Mouse (Mus musculus) limb, embryonic 14.5 days (tissue): ENCODE results near the gene Sync. TPM values are rescaled to one million over a fixed set of nuclear protein-coding genes. Genes with fewer than 3 reads are reported as not detected.
A peak's percentile ranks its signal among the peaks of the same experiment; 100 is the strongest.

Experiments
- ATAC-seq: fragments of 200-750 bp; cut with Nextera tagmentation; 2 replicates; pipeline ENCODE4 v1.8.0; 2017; ENCODE audit warnings: low read depth, moderate number of reproducible peaks, moderate TSS enrichment; ENCODE audit not compliant: low FRiP score
- DNase-seq: peaks from one replicate; pipeline ENCODE4 v3.0.0-alpha.2; 2015; ENCODE audit warnings: low spot score
- H3K27ac ChIP-seq: fragments of 300-500 bp; sonication (generic); replicated peaks from 2 replicates; pipeline ENCODE4 v1.5.1; 2014; ENCODE audit warnings: low read depth, mild to moderate bottlenecking, low read length, moderate library complexity, mixed read lengths
- H3K27me3 ChIP-seq: fragments of 300-500 bp; sonication (generic); 2 replicates; pipeline ENCODE4 v1.6.1; 2014; ENCODE audit warnings: low read length, mixed read lengths; ENCODE audit not compliant: control insufficient read depth, insufficient read depth
- H3K36me3 ChIP-seq: fragments of 300-500 bp; sonication (generic); 2 replicates; pipeline ENCODE4 v1.6.1; 2014; ENCODE audit warnings: mild to moderate bottlenecking, low read length, moderate library complexity, mixed read lengths; ENCODE audit not compliant: control insufficient read depth, insufficient read depth
- H3K4me1 ChIP-seq: fragments of 300-500 bp; sonication (generic); 2 replicates; pipeline ENCODE4 v1.6.1; 2014; ENCODE audit warnings: antibody characterized with exemption, low read length, mixed read lengths; ENCODE audit not compliant: control insufficient read depth, insufficient read depth
- H3K4me2 ChIP-seq: fragments of 300-500 bp; sonication (generic); replicated peaks from 2 replicates; pipeline ENCODE4 v1.6.1; 2014; ENCODE audit warnings: low read depth, mild to moderate bottlenecking, low read length, moderate library complexity; ENCODE audit not compliant: severe bottlenecking
- H3K4me3 ChIP-seq: fragments of 300-500 bp; sonication (generic); replicated peaks from 2 replicates; pipeline ENCODE4 v1.5.1; 2014; ENCODE audit warnings: low read length
- H3K9ac ChIP-seq: fragments of 300-500 bp; sonication (generic); 2 replicates; pipeline ENCODE4 v1.6.1; 2014; ENCODE audit warnings: mild to moderate bottlenecking, low read depth, low read length, moderate library complexity; ENCODE audit not compliant: severe bottlenecking
- H3K9me3 ChIP-seq: fragments of 300-500 bp; sonication (generic); 2 replicates; pipeline ENCODE4 v1.6.1; 2016; ENCODE audit warnings: low read length; ENCODE audit not compliant: control insufficient read depth
- POLR2A ChIP-seq: fragments of 200-500 bp; IDR thresholded peaks from 2 replicates; pipeline ENCODE4 v1.8.0; 2012; ENCODE audit warnings: inconsistent platforms, mild to moderate bottlenecking, moderate library complexity, borderline replicate concordance; ENCODE audit not compliant: insufficient read depth, insufficient read length; ENCODE audit errors: extremely low read depth
- WGBS: fragments of 180-500 bp; shearing (Covaris S2); extraction: QIAGEN DNeasy Blood & Tissue Kit; methylation state at CpG from one replicate; pipeline ENCODE4 v1.1.7; 2014; 5-methylcytosine and 5-hydroxymethylcytosine counted together
- polyA plus RNA-seq, 2 experiments: library from polyadenylated mRNA; depleted of rRNA in 1 of 2; stranded (reverse) in 1 of 2; unstranded in 1 of 2; fragments of >200 nt; fragmentation: Nextera tagmentation in 1 of 2; extraction: Ambion mirVana in 1 of 2; gene quantifications; 2 replicates each; pipeline versions ENCODE4 v1.2.1 to v1.2.3; 2012 to 2014

Gene Sync
- polyA plus RNA-seq, 2 experiments = 5.3 to 6.1 TPM

GRCm38 (mm10) chr4:129254571-129254970, 32.8 kb upstream of the Sync start:
- Histone ChIP-seq H3K27ac (no peak overlapping the region), H3K27me3 (peaks cover 2% of the 10 kb centered on the region; the same call in 1 of the 2 replicates), H3K4me3 (no peak overlapping the region), H3K4me2 (no peak overlapping the region), H3K36me3 (no peaks in the 10 kb centered on the region), H3K9me3 (no peaks in the 10 kb centered on the region), H3K4me1 (peaks cover 12% of the 10 kb centered on the region), H3K9ac (no peak overlapping the region)
- no peak for ATAC-seq
- no peak for TF ChIP-seq POLR2A
- WGBS = 94% methylated on average over 3 of the region's 3 CpGs
- DNase-seq = no peak

DNA sequence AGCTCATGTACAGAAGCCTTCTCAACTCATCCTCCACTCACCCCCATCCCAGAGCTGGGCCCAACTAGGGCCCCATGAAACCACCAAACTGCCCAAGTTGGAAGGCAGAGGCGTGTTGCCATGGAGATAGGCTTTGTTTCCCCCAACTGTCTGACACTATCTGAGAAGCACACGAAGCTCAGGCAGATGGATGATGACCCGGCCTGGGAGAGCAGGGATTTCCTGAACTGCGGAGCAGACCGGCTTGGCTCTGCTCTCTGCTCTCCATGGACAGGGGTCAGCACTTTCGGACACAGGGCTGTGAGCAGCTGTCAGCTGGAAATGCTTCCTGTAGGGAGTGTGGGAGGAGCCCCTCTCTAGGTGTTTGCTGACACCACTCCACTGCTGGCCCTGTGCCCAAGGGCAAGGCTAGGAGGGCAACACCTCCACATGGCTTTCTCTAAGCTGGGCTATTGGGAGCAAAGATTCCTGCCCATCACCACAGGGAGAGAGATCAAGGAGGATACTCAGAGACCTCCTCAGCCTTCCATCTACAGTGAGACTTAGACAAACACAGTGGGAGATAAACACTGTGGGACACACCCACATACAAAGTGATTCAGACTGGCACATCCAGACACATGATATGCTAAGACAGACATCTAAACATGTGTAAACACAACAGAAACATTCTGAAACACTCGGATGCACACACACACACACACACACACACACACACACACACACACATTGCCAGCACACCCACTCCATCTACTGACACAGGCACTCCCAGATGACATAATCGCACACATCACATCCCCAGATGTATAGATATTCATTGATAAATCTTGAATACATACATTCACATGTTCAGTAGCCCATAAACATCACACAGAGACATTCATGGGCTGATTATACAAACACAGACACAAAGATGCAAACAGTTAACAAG, 30.7 kb upstream of the Sync start:
- Histone ChIP-seq H3K4me1 (peaks cover 5% of the 10 kb centered on the region), H3K36me3 (no peaks in the 10 kb centered on the region), H3K9ac (no peak overlapping the region), H3K9me3 (no peaks in the 10 kb centered on the region), H3K27me3 (no peaks in the 10 kb centered on the region), H3K4me2 (no peak overlapping the region), H3K27ac (no peak overlapping the region), H3K4me3 (no peak overlapping the region)
- peak; percentile 53; the same call in 1 of the 2 replicates for ATAC-seq
- no peak for TF ChIP-seq POLR2A
- DNase-seq = peak; percentile 25
- 32% methylated on average over 8 of the region's 8 CpGs for WGBS

- H3K9me3 ChIP-seq = no peaks in the 10 kb centered on the region
- H3K27me3 ChIP-seq = no peaks in the 10 kb centered on the region
- WGBS = 80% methylated on average over 4 of the region's 4 CpGs
- TF ChIP-seq POLR2A = no peak
- DNase-seq (no peak), ATAC-seq (no peak)
- H3K9ac ChIP-seq = 0 out of 2 replicates have a peak overlapping the region, but pooled peaks have one; percentile 2
- H3K4me3 ChIP-seq = no peak overlapping the region
- H3K36me3 ChIP-seq = no peaks in the 10 kb centered on the region
- no peak overlapping the region for H3K4me2 ChIP-seq
- H3K27ac ChIP-seq = no peak overlapping the region
- H3K4me1 ChIP-seq = peaks cover 11% of the 10 kb centered on the region
Measured at GRCm38 (mm10) chr4:129259101-129259500, 28.3 kb upstream of the Sync start.

DNA sequence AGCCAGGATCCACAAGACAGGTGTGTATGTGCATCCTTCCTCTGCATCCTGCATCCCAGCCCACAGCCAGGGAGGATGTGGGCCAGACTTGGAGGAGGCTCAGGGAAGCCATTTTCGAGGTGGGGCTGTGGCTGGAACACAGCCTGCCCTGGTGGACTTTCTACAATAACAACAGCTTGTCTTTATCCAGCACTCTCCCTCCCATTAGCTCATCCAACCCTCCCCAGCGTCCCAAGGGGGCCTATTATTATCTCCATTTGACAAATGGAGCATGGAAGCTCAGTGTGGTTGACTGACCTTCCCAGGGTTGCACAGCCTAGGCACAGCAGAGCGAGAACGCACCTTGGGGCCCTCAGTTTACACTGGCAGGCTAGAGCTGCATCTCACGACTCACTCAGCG, 26.7 kb upstream of the Sync start:
- TF ChIP-seq POLR2A = no peak

DNA sequence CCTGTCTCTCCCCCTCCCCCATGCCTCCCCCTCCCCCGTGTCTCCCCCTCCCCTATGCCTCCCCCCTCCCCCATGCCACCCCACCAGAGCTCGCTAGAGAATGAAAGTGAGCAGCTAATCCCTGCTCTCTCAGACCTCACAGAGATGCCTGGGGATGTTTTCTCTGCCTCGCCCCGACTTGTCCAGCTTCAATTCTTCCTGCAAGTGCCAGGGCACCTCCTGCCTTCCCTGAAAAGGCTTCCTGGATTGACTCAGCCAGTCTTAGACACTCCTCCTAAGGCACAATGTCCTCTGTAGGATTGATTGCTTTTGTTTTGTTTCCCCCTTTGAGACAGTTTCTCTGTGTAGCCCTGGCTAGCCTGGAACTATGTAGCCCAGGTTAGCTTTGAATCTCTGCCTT, 26.2 kb upstream of the Sync start, which contains the start of gene C77080:
Gene C77080, minus strand, starts transcription at position 209 of the 400 bp plus-strand sequence.
- peaks cover 11% of the 10 kb centered on the region for H3K4me1 ChIP-seq
- DNase-seq (no peak), ATAC-seq (no peak)
- 11% methylated on average over 2 of the region's 4 CpGs for WGBS
- TF ChIP-seq POLR2A = no peak
- H3K27me3 ChIP-seq = no peaks in the 10 kb centered on the region
- no peak within 1 kb of the TSS for H3K4me2 ChIP-seq
- H3K36me3 ChIP-seq = no peaks in the 10 kb centered on the region
- no peak within 1 kb of the TSS for H3K27ac ChIP-seq
- no peak within 1 kb of the TSS for H3K4me3 ChIP-seq
- no peak within 1 kb of the TSS for H3K9ac ChIP-seq
- H3K9me3 ChIP-seq = no peaks in the 10 kb centered on the region

More for the DNA sequence above, 26.7 kb upstream of the Sync start:
- ATAC-seq (no peak), DNase-seq (no peak)
- Histone ChIP-seq H3K4me1 (peaks cover 11% of the 10 kb centered on the region), H3K9ac (no peak overlapping the region), H3K9me3 (no peaks in the 10 kb centered on the region), H3K27me3 (no peaks in the 10 kb centered on the region), H3K27ac (no peak overlapping the region), H3K36me3 (no peaks in the 10 kb centered on the region), H3K4me3 (no peak overlapping the region), H3K4me2 (no peak overlapping the region)
- 17% methylated on average over 6 of the region's 6 CpGs for WGBS
